Mouse (Mus musculus): Measurements from ENCODE around the gene Mnd1. TPM values are rescaled to one million over a fixed set of nuclear protein-coding genes. Genes with fewer than 3 reads are reported as not detected.

Mnd1 gene
- polyA plus RNA-seq, 1 experiment = 7.7 TPM

DNA sequence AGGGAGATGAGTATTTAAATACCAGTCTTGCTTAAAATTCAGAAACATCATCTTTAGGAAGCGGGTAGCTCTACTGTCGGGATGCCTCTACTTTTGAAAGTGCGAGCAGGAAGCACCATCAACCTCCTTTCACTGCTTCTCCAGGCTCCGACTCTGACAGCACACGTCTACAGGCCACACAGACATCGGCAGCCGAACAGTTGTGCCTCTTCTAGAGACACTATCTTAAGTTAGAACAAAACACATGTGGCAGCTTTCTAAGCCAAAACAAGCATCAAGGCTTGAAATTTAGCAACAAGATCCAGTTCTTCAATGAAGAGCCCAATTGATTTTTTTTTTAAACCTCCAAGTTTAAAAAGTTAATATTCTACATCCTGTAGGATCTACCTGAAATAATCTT, 37.4 kb downstream of the Mnd1 start:
- TF ChIP-seq USF1 (IDR thresholded peaks at IDR 0.05; ENCODE audit: low read depth) = no peak
- TF ChIP-seq POLR2A (IDR thresholded peaks at IDR 0.05; ENCODE audit: insufficient read length, low read depth) = no peak
- TF ChIP-seq MAX (IDR thresholded peaks at IDR 0.05; ENCODE audit: low read depth) = no peak
- TF ChIP-seq MYOD1 (IDR thresholded peaks at IDR 0.05; ENCODE audit: control insufficient read depth in 1 of 3, insufficient read length in 2 of 3, low read depth in 2 of 3) = no peak
- no peak for TF ChIP-seq TCF3 (IDR thresholded peaks at IDR 0.05; ENCODE audit: insufficient read length, low read depth)
- no peak for TF ChIP-seq CEBPB (IDR thresholded peaks at IDR 0.05; ENCODE audit: insufficient read depth, poor library complexity, severe bottlenecking)
- no peak for TF ChIP-seq SRF (IDR thresholded peaks at IDR 0.05; ENCODE audit: control insufficient read depth, insufficient read length, low read depth)
- no peak for TF ChIP-seq POLR2AphosphoS2 (IDR thresholded peaks at IDR 0.05; ENCODE audit: insufficient read length, low read depth)
- TF ChIP-seq E2F4 (IDR thresholded peaks at IDR 0.05; ENCODE audit: insufficient read depth) = no peak
- no peak for TF ChIP-seq MYOG (IDR thresholded peaks at IDR 0.05; ENCODE audit: control insufficient read depth in 1 of 3, insufficient read depth in 1 of 3, insufficient read length in 2 of 3, low read depth in 2 of 3)
- no peak for TF ChIP-seq REST (IDR thresholded peaks at IDR 0.05; ENCODE audit: insufficient read depth, insufficient read length)
- no peak for TF ChIP-seq TCF12 (IDR thresholded peaks at IDR 0.05; ENCODE audit: insufficient read depth, poor library complexity, severe bottlenecking)
- Histone ChIP-seq H3K27me3 (ENCODE audit: control insufficient read depth, insufficient read depth, insufficient read length) (no peaks in the 10 kb centered on the region), H3ac (ENCODE audit: control insufficient read depth, insufficient read length) (no peak overlapping the region), H3K4me2 (ENCODE audit: low read depth) (no peak overlapping the region), H3K4me3 (no peak overlapping the region), H3K36me3 (ENCODE audit: control insufficient read depth, insufficient read depth) (no peaks in the 10 kb centered on the region), H3K79me2 (ENCODE audit: control insufficient read depth, insufficient read depth) (no peaks in the 10 kb centered on the region)

DNA sequence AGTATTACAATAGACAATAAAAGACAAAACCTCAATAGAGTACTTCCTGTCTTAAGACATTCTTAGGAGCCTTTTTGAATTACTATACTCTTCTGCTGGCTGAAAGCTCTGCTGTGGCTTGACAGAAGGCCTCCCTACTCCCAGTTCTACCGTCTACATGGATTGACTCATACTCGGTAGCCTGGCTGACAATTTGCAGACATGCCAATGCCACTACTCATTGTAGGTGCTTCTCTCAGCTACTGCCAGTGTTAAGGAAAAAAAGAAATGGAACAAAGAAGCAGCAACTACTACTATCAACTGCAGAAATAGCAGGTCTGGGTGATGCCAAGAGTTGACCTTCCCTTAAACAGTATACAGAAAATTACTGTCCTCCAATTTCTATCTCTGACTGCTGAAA, 47.0 kb downstream of the Mnd1 start:
- Histone ChIP-seq H3ac (ENCODE audit: control insufficient read depth, insufficient read length) (no peak overlapping the region), H3K27me3 (ENCODE audit: control insufficient read depth, insufficient read depth, insufficient read length) (no peaks in the 10 kb centered on the region), H3K36me3 (ENCODE audit: control insufficient read depth, insufficient read depth) (no peaks in the 10 kb centered on the region), H3K4me2 (ENCODE audit: low read depth) (no peak overlapping the region), H3K4me3 (no peak overlapping the region), H3K79me2 (ENCODE audit: control insufficient read depth, insufficient read depth) (no peaks in the 10 kb centered on the region)
- no peak for TF ChIP-seq POLR2AphosphoS2 (IDR thresholded peaks at IDR 0.05; ENCODE audit: insufficient read length, low read depth)
- TF ChIP-seq REST (IDR thresholded peaks at IDR 0.05; ENCODE audit: insufficient read depth, insufficient read length) = no peak
- no peak for TF ChIP-seq CEBPB (IDR thresholded peaks at IDR 0.05; ENCODE audit: insufficient read depth, poor library complexity, severe bottlenecking)
- TF ChIP-seq SRF (IDR thresholded peaks at IDR 0.05; ENCODE audit: control insufficient read depth, insufficient read length, low read depth) = no peak
- TF ChIP-seq TCF3 (IDR thresholded peaks at IDR 0.05; ENCODE audit: insufficient read length, low read depth) = no peak
- TF ChIP-seq MAX (IDR thresholded peaks at IDR 0.05; ENCODE audit: low read depth) = no peak
- no peak for TF ChIP-seq MYOG (IDR thresholded peaks at IDR 0.05; ENCODE audit: control insufficient read depth in 1 of 3, insufficient read depth in 1 of 3, insufficient read length in 2 of 3, low read depth in 2 of 3)
- TF ChIP-seq USF1 (IDR thresholded peaks at IDR 0.05; ENCODE audit: low read depth) = no peak
- TF ChIP-seq TCF12 (IDR thresholded peaks at IDR 0.05; ENCODE audit: insufficient read depth, poor library complexity, severe bottlenecking) = no peak

DNA sequence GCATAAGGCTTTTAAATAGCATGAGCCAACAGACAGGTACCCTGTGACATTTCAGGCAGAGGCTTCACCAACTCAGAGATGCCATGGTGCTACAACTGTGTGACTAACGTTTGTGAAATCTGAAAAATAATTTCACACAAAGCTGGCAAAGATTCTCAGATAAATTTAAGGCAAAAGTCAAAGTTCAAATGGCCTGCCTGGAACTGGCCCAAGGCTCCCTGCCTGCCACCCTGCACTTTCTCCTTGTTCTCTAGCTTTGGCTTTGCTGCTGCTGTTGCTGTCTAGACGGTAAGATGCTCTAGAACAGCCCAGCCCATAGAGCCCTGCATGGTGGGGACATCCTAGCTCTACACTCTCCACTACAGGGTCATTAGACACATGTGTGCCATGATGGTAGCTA, 49.5 kb downstream of the Mnd1 start:
- Histone ChIP-seq H3K27me3 (ENCODE audit: control insufficient read depth, insufficient read depth, insufficient read length) (no peaks in the 10 kb centered on the region), H3K4me3 (no peak overlapping the region), H3ac (ENCODE audit: control insufficient read depth, insufficient read length) (no peak overlapping the region), H3K79me2 (ENCODE audit: control insufficient read depth, insufficient read depth) (no peaks in the 10 kb centered on the region), H3K36me3 (ENCODE audit: control insufficient read depth, insufficient read depth) (no peaks in the 10 kb centered on the region), H3K4me2 (ENCODE audit: low read depth) (no peak overlapping the region)
- TF ChIP-seq MYOG (IDR thresholded peaks at IDR 0.05; ENCODE audit: control insufficient read depth in 1 of 3, insufficient read depth in 1 of 3, insufficient read length in 2 of 3, low read depth in 2 of 3) (no peak), REST (IDR thresholded peaks at IDR 0.05; ENCODE audit: insufficient read depth, insufficient read length) (no peak), TCF3 (IDR thresholded peaks at IDR 0.05; ENCODE audit: insufficient read length, low read depth) (no peak), CEBPB (IDR thresholded peaks at IDR 0.05; ENCODE audit: insufficient read depth, poor library complexity, severe bottlenecking) (no peak), POLR2A (IDR thresholded peaks at IDR 0.05; ENCODE audit: insufficient read length, low read depth) (no peak), E2F4 (IDR thresholded peaks at IDR 0.05; ENCODE audit: insufficient read depth) (no peak), SRF (IDR thresholded peaks at IDR 0.05; ENCODE audit: control insufficient read depth, insufficient read length, low read depth) (no peak), MYOD1 (IDR thresholded peaks at IDR 0.05; ENCODE audit: control insufficient read depth in 1 of 3, insufficient read length in 2 of 3, low read depth in 2 of 3) (no peak), TCF12 (IDR thresholded peaks at IDR 0.05; ENCODE audit: insufficient read depth, poor library complexity, severe bottlenecking) (no peak), USF1 (IDR thresholded peaks at IDR 0.05; ENCODE audit: low read depth) (no peak), POLR2AphosphoS2 (IDR thresholded peaks at IDR 0.05; ENCODE audit: insufficient read length, low read depth) (no peak), MAX (IDR thresholded peaks at IDR 0.05; ENCODE audit: low read depth) (no peak)

DNA sequence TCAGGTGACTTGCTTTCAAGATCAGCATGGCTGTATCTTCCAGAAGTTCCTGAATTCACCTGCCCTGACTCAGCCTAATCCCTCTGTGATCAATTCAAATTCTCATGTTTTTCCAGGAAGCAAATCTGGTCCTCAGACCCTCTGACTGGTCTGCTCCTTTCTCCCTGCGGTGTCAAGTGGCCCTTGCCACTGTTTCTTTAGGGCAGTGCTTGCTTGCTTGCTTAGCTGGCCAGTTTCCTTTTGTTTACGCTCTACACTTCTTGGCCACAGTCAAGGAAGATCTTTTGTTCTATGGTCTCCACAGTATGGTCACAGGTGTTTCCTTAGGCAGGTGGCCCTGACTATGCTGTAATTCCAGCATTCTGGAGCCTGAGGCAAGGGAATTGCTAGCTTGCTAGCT, 52.0 kb downstream of the Mnd1 start:
- no peak for TF ChIP-seq E2F4 (IDR thresholded peaks at IDR 0.05; ENCODE audit: insufficient read depth)
- TF ChIP-seq TCF12 (IDR thresholded peaks at IDR 0.05; ENCODE audit: insufficient read depth, poor library complexity, severe bottlenecking) = no peak
- no peak for TF ChIP-seq TCF3 (IDR thresholded peaks at IDR 0.05; ENCODE audit: insufficient read length, low read depth)
- no peak for TF ChIP-seq MYOG (IDR thresholded peaks at IDR 0.05; ENCODE audit: control insufficient read depth in 1 of 3, insufficient read depth in 1 of 3, insufficient read length in 2 of 3, low read depth in 2 of 3)
- TF ChIP-seq MYOD1 (IDR thresholded peaks at IDR 0.05; ENCODE audit: control insufficient read depth in 1 of 3, insufficient read length in 2 of 3, low read depth in 2 of 3) = no peak
- no peak for TF ChIP-seq POLR2A (IDR thresholded peaks at IDR 0.05; ENCODE audit: insufficient read length, low read depth)
- TF ChIP-seq USF1 (IDR thresholded peaks at IDR 0.05; ENCODE audit: low read depth) = no peak
- TF ChIP-seq POLR2AphosphoS2 (IDR thresholded peaks at IDR 0.05; ENCODE audit: insufficient read length, low read depth) = no peak
- no peak for TF ChIP-seq MAX (IDR thresholded peaks at IDR 0.05; ENCODE audit: low read depth)
- TF ChIP-seq SRF (IDR thresholded peaks at IDR 0.05; ENCODE audit: control insufficient read depth, insufficient read length, low read depth) = no peak
- TF ChIP-seq CEBPB (IDR thresholded peaks at IDR 0.05; ENCODE audit: insufficient read depth, poor library complexity, severe bottlenecking) = no peak
- TF ChIP-seq REST (IDR thresholded peaks at IDR 0.05; ENCODE audit: insufficient read depth, insufficient read length) = no peak
- no peak overlapping the region for H3K4me3 ChIP-seq
- H3K36me3 ChIP-seq (ENCODE audit: control insufficient read depth, insufficient read depth) = no peaks in the 10 kb centered on the region
- H3K79me2 ChIP-seq (ENCODE audit: control insufficient read depth, insufficient read depth) = no peaks in the 10 kb centered on the region
- H3ac ChIP-seq (ENCODE audit: control insufficient read depth, insufficient read length) = no peak overlapping the region
- no peak overlapping the region for H3K4me2 ChIP-seq (ENCODE audit: low read depth)
- no peaks in the 10 kb centered on the region for H3K27me3 ChIP-seq (ENCODE audit: control insufficient read depth, insufficient read depth, insufficient read length)
